Mouse (Mus musculus): ENCODE results near the gene Gpc6. TPM values are rescaled to one million over a fixed set of nuclear protein-coding genes. Genes with fewer than 3 reads are reported as not detected.

The Gpc6 gene
- total RNA-seq, 2 experiments from 2014 or later: 18.2 to 19.4 TPM

DNA sequence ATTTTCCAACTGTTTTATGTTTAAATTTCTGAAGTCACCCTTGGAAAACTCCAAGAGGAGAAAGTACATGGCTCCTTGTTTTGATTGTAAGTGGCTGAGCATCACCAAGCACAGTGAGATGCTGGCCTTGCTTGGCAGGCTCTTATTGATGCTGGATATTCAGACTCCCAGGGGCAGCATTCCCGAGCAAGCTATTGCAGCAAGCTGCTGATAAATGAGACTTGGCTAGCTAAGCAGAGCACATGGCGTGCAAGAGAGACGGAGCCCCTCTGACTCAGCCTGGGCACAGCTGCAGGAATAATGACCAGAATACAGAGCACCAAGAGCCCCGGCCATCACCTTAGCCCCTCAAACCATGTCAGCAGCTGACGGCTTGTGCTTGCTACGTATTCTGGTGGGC is 1036.2 kb downstream of the Gpc6 start:
- H3K27ac ChIP-seq: peak overlapping the region; percentile 58
- TF ChIP-seq CTCF (IDR thresholded peaks at IDR 0.05): no peak
- no peak for DNase-seq (ENCODE audit: extremely low spot score in 1 of 2, low spot score in 2 of 2)
- intact Hi-C loops (cut with DNase I): loop anchor here (5.0 kb wide), 1 partner anchor 171 kb away; the partner anchor contains the start of gene Tgds
- H3K4me3 ChIP-seq: no peak overlapping the region

DNA sequence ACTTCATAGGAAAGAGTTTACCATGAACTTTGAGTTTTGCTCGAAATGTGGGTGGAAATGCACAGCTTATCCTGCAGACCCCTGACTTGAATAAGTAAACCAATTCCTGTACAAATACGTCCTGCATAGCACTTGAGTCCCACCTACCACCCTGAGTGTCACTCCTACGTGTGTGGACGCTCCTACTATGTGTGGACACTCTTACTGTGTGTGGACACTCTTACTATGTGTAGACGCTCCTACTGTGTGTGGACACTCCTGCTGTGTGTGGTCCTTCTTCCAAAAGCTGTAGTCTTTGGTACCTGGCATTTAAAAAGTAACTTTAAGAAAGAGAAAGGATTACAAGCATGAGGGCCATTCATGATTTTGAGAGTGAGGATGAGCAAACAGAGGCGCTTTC is 1036.7 kb downstream of the Gpc6 start:
- peak overlapping the region; percentile 58; the same call in 1 of the 2 replicates for H3K27ac ChIP-seq
- DNase-seq (ENCODE audit: extremely low spot score in 1 of 2, low spot score in 2 of 2): no peak
- TF ChIP-seq CTCF (IDR thresholded peaks at IDR 0.05): no peak
- intact Hi-C loops (cut with DNase I): loop anchor here (5.0 kb wide), 1 partner anchor 170 kb away; the partner anchor contains the start of gene Tgds
- no peak overlapping the region for H3K4me3 ChIP-seq

DNA sequence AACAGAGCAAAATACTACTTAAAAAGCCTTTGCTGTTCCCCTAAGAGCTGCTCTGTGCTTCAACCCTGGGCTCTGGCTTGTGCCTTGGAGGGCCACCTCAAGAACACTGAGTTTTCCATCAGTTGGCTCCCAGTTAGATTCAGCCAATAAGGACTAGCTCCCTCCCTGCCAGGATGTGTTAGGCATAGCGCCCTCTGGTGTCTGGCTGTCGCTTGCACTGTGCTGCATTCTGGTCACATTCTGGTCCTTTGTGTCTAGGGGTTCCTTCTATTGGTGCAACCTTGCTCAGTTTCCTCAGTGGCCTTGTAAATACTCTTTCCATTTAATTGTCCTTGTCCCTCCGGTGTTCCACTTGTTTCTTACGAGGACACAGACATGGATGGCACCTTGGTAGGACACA is 1037.3 kb downstream of the Gpc6 start:
- no peak overlapping the region for H3K4me3 ChIP-seq
- no peak overlapping the region for H3K27ac ChIP-seq
- peak; percentile 53 for TF ChIP-seq CTCF (IDR thresholded peaks at IDR 0.05)
- intact Hi-C loops (cut with DNase I): loop anchor here (5.0 kb wide), 1 partner anchor 170 kb away; the partner anchor contains the start of gene Tgds
- DNase-seq (ENCODE audit: extremely low spot score in 1 of 2, low spot score in 2 of 2): no peak

DNA sequence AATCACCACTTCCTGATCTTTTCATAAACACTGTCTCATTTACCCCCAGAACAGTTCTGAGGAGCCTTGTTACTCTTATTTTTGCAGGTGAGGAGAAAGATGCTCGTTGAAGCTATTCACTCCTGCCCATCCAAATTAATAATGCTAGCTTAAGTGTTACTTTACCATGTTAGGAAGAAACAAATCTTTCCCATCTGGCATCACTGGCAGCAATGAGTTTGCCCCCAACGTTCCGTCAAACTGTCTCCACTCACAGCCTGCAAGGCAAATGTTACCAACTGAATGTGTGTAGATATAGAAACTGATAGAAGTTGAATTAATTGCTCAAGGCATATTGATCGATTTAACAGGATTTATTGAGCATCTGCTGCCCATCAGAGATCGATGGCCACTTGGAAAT is 1047.5 kb downstream of the Gpc6 start:
- intact Hi-C loops (cut with DNase I): no loop called here
- no peak for TF ChIP-seq CTCF (IDR thresholded peaks at IDR 0.05)
- H3K4me3 ChIP-seq: no peak overlapping the region
- no peak overlapping the region for H3K27ac ChIP-seq
- DNase-seq (ENCODE audit: extremely low spot score in 1 of 2, low spot score in 2 of 2): no peak

DNA sequence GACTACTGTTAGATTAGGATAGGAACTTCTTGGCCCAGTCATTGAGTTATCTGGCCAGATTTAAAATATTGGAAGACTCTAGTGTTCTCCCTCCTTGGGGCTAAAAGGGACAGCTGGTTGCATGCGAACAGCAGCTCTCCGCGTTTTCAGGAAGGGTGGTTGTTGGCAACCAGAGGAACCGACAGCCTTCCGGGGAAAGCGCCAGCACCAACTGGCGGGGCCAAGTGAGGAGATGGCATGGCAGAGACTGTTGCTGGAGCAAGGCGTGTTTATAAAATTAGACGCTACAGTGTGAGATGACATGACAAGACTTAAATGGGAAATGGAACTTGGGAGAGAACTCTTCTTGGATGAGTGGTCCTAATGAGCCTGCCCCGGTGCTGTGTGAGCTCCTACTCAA is 1056.4 kb downstream of the Gpc6 start:
- intact Hi-C loops (cut with DNase I): loop anchor here (1.0 kb wide), 1 partner anchor 23 kb away; no protein-coding TSS in a partner anchor
- no peak for TF ChIP-seq CTCF (IDR thresholded peaks at IDR 0.05)

DNA sequence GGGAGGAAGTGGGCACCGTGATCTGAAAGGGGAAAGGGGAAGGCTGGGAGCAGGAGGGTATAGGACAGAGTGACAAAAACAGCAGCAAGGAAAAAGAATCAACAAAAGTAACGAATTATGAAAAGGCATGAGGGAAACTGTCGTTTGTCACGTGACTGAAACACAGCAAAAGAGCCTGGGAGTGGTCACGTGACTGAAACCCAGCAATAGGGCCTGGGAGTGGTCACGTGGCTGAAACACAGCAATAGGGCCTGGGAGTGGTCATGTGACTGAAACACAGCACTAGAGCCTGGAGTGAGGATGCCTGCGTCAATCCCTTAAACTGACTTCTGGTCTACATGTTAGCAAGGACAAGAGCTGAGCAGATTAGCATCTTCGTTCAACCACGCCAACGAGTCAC is 1063.3 kb downstream of the Gpc6 start:
- H3K27ac ChIP-seq: no peak overlapping the region
- no peak for DNase-seq (ENCODE audit: extremely low spot score in 1 of 2, low spot score in 2 of 2)
- H3K4me3 ChIP-seq: no peak overlapping the region
- no peak for TF ChIP-seq CTCF (IDR thresholded peaks at IDR 0.05)
- intact Hi-C loops (cut with DNase I): no loop called here

More for the DNA sequence above, 1056.4 kb downstream of the Gpc6 start:
- H3K4me3 ChIP-seq: no peak overlapping the region
- H3K27ac ChIP-seq: no peak overlapping the region
- DNase-seq (ENCODE audit: extremely low spot score in 1 of 2, low spot score in 2 of 2): peak; percentile 17 to 56

DNA sequence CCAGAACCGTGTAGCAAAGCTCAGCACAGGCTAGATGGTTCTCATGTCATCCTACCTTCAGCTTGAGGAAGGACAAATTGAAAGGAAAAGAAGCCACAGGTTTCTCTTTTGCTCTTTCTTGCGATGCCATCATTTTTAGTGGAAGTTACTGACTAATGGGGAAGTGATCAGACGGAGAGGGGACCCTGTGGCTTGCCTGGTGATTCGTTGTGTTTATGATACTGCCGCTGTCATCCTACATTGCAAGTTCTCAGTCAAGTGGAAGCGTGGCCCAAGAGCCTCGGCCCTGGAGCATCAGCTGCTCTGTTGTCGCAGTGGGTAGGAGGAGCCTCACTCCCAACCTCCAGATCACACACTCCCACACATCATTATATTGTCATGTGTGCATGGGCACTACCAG is 1065.1 kb downstream of the Gpc6 start:
- Histone ChIP-seq H3K27ac (no peak overlapping the region), H3K4me3 (no peak overlapping the region)
- intact Hi-C loops (cut with DNase I): no loop called here
- TF ChIP-seq CTCF (IDR thresholded peaks at IDR 0.05): no peak
- no peak for DNase-seq (ENCODE audit: extremely low spot score in 1 of 2, low spot score in 2 of 2)

DNA sequence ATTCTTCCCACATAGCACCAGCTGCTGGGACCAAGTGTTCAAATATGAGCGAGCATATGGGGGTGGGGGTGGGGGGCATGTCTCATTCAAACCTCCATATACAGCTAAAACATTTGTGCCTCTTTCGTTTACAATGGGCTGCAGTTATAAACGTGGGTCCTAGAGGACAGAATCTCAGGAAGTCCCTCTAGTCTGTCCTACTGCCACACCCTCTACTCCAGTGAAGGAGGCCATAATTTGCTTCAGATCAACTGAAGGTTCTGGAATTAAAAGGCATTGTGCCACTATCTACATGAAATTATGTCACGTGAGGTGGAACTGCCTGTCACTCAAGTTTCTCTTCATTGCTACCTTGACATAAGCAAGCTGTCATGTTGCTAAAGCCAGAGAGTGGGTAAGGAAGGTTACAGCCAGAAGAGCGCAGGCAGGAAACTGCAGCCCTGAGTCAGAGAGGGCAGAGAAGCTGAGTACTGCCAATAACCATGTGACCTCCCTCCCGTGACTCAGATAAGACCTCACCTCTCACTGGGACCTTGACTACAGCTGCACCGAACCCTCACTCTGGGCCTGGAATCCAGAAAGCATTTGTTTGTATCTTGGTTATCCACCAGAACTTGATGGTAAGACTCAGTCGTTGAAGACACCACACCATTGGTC is 1067.6 kb downstream of the Gpc6 start:
- no peak for TF ChIP-seq CTCF (IDR thresholded peaks at IDR 0.05)
- H3K4me3 ChIP-seq: no peak overlapping the region
- DNase-seq (ENCODE audit: extremely low spot score in 1 of 2, low spot score in 2 of 2): no peak
- no peak overlapping the region for H3K27ac ChIP-seq
- intact Hi-C loops (cut with DNase I): no loop called here

DNA sequence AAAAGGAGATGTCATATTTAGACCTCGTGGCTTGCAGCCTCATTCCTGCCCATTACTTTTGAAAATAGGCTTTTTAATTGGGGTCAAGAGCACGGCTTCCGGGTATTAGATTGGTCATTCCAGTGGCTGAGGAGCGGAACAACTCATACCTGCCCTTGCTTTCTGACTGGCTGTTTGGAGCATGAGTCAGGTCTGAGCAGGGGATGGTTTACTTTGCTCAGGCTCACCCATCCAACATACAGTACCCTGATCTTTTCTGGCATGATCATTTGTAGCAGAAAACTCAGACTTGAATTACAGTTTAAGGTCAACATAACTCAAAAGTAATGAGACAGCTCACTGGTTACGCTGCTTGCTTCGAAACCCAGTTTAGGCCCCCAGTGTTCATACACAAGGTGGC is 1068.7 kb downstream of the Gpc6 start:
- no peak for TF ChIP-seq CTCF (IDR thresholded peaks at IDR 0.05)
- DNase-seq (ENCODE audit: extremely low spot score in 1 of 2, low spot score in 2 of 2): no peak
- Histone ChIP-seq H3K4me3 (no peak overlapping the region), H3K27ac (no peak overlapping the region)
- intact Hi-C loops (cut with DNase I): no loop called here

DNA sequence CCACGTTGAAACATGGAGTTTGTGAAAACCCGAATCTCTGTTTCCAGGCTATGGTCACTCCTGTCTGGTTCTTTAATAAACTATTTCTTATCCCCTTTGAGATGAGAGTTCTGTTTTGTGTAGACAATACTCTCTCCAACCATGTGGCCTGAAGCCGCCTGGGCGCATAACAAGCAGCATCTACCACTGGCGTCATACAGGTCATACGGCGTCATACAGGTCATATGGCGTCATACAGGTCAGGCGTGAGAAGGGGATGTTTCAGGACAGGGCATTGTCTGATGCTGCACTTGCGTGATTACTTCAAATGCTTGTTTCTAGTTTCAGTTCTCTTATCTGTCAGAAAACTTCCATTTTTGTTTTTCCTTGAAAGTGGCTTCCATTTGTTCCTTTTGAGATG is 1079.3 kb downstream of the Gpc6 start:
- H3K4me3 ChIP-seq: no peak overlapping the region
- DNase-seq (ENCODE audit: extremely low spot score in 1 of 2, low spot score in 2 of 2): no peak
- intact Hi-C loops (cut with DNase I): loop anchor here (2.0 kb wide), 1 partner anchor 148 kb away; no protein-coding TSS in a partner anchor
- no peak overlapping the region for H3K27ac ChIP-seq
- no peak for TF ChIP-seq CTCF (IDR thresholded peaks at IDR 0.05)

DNA sequence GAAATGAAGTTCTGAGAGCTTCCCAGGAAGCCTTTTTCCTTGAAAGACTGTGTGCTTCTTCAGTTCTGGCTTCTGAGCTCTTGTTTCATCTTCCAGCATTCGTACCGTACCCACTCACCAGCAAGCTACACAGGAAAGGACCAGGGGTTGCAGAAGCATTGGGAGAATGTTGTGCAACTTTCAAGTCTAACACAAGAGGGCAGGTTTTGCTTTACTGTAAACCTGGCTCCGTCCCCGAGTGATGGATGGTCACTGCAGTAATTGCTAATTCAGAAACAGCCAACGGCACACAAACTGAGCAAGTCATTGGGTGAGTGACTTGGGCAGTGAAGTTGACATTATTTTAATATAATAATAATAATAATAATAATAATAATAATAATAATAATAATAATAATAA is 1080.6 kb downstream of the Gpc6 start:
- peak; percentile 68 for TF ChIP-seq CTCF (IDR thresholded peaks at IDR 0.05)
- intact Hi-C loops (cut with DNase I): loop anchor here (2.0 to 5.0 kb wide), 3 partner anchors 132 to 587 kb away; partner anchors contain the start of gene Gpr180
- DNase-seq (ENCODE audit: extremely low spot score in 1 of 2, low spot score in 2 of 2): peak; percentile 40 to 55
- Histone ChIP-seq H3K27ac (no peak overlapping the region), H3K4me3 (no peak overlapping the region)

DNA sequence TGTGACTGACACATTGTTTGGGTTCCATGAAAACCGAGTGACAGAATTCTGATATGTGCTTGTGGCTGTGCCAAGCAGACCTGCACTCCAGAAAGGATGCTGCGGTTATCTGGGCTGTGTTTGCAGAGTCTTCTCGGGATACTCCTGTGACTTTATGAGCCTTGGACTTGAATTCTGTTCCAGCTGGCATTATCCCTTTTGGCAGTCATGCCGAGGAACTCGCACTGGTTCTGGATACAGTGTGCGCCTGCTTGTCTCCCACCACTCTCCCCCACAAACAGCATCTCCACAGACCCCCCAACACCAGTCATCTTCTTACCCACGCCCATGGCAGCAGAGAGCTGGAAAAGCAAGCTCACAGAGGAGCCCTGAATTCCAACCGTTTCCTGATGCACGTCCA is 1084.4 kb downstream of the Gpc6 start:
- Histone ChIP-seq H3K27ac (no peak overlapping the region), H3K4me3 (no peak overlapping the region)
- DNase-seq (ENCODE audit: extremely low spot score in 1 of 2, low spot score in 2 of 2): no peak
- intact Hi-C loops (cut with DNase I): loop anchor here (5.0 kb wide), 2 partner anchors 128 to 583 kb away; partner anchors contain the start of gene Gpr180
- TF ChIP-seq CTCF (IDR thresholded peaks at IDR 0.05): no peak

DNA sequence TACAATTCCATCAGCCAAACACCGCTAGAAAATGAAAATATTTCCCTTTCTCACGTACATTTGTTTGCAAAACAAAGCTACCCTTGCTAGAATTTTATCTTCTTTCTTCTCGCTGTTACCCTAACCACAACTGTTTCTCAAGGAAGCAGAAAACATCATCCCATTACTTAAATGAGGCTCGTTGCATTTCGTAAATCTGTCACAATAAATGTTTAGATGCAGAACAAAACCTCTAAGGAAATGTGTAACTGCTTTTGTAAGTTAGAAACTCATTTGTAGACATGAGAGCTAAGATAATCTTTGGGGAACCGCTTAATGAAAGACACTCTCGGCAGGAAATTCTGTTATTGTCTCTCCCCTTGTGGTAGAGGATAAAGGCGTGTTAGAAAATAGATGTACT is 1088.1 kb downstream of the Gpc6 start:
- Histone ChIP-seq H3K4me3 (no peak overlapping the region), H3K27ac (no peak overlapping the region)
- TF ChIP-seq CTCF (IDR thresholded peaks at IDR 0.05): no peak
- DNase-seq (ENCODE audit: extremely low spot score in 1 of 2, low spot score in 2 of 2): no peak
- intact Hi-C loops (cut with DNase I): no loop called here

Measured in left cerebral cortex, adult 2 months (tissue).